Mouse (Mus musculus) thymus, adult 2 months (tissue): ENCODE data around the gene Olfml2a.

Experiments
- CTCF ChIP-seq: fragments of 200-500 bp; IDR thresholded peaks from 2 replicates; pipeline ENCODE4 v1.5.1; 2012; ENCODE audit warnings: mild to moderate bottlenecking, control low read depth, low read length, moderate library complexity, borderline replicate concordance; ENCODE audit not compliant: control insufficient read depth, poor library complexity, insufficient read depth; ENCODE audit errors: extremely low read depth
- POLR2A ChIP-seq: fragments of 200-500 bp; IDR thresholded peaks from 2 replicates; pipeline ENCODE4 v1.6.1; 2012; ENCODE audit warnings: mild to moderate bottlenecking, low read length, control low read depth, moderate library complexity; ENCODE audit not compliant: control insufficient read depth, poor library complexity, insufficient read depth; ENCODE audit errors: extremely low read depth

DNA sequence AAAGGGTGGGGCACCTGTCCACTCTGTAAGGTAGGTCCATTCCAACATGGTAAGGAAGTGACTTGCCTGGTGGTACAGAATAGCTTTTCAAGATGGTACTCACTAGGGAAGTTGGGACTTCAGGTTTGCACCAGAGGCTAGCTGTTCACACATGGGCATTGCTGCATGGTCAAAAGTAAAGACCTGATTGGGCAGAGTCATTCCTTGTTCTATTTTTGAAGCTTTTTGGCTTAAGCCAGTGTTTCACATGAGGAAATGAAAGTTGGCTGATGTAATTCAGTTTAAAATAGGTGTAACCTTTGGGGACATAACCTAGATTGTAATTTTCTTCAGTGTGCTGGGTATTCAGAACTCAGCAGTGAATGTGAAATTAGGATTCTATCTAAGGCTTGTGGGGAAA lies 79.5 kb downstream of the Olfml2a start:
- TF ChIP-seq CTCF, result no peak
- TF ChIP-seq POLR2A, result no peak
